Mouse (Mus musculus) testis, adult 2 months (tissue): ENCODE measurements around the gene Adh1.

ENCODE experiments used
- CTCF ChIP-seq: fragments of 200-500 bp; IDR thresholded peaks from 2 replicates; pipeline ENCODE4 v1.5.1; 2012; ENCODE audit warnings: low read depth, mild to moderate bottlenecking, inconsistent platforms, low read length, moderate library complexity; ENCODE audit not compliant: control insufficient read depth, insufficient read depth, insufficient replicate concordance
- POLR2A ChIP-seq: fragments of 200-500 bp; IDR thresholded peaks from 2 replicates; pipeline ENCODE4 v1.6.1; 2012; ENCODE audit warnings: low read depth, mild to moderate bottlenecking, inconsistent platforms, low read length, moderate library complexity; ENCODE audit not compliant: control insufficient read depth

DNA sequence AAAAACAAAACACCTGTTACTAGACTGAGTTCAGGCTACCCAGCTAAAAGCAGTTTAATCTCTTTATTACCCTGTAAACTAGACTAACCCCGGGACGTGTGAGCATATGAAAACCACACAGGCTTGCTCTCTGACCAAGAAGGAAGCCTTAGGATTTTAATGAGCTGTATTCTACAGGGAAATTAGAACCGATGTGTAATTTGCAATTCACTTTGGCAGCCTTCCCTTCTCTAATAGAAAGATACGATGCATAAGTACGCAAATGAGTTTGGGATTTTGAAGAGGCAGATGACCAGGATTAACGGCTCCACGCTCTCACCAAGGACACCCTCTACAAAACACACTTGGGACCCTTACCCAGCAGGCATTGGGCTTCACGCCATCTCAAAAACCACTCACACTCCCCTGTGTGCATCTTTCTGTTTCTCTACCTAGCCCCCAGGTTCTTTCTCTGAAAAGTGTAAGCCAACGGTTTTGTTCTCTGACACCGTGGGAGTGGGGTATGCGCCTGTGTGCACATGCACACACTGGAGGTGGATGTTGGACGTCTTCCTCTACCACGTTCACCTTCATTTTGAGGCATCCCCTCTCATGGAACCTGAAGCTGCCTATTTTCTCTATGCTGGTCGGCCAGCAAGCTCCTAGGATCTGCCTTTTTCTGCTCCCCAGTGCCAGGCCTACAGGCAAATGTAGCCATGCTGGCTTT, 18.6 kb upstream of the Adh1 start:
- TF ChIP-seq CTCF (no peak), POLR2A (no peak)
